Mouse (Mus musculus) heart, adult 2 months (tissue): ENCODE measurements around the gene Sdccag8.

ENCODE experiments used
- CTCF ChIP-seq: fragments of 200-600 bp; IDR thresholded peaks from 2 replicates; pipeline ENCODE4 v1.8.1; 2022; ENCODE audit warnings: antibody characterized with exemption, mild to moderate bottlenecking, moderate library complexity
- POLR2A ChIP-seq: fragments of 200-500 bp; IDR thresholded peaks from 2 replicates; pipeline ENCODE4 v1.6.1; 2011; ENCODE audit warnings: mild to moderate bottlenecking, low read depth, low read length, control low read depth; ENCODE audit not compliant: insufficient read depth

- TF ChIP-seq POLR2A: no peak
- no peak for TF ChIP-seq CTCF
Measured at GRCm38 (mm10) chr1:177002951-177003350, 188.5 kb downstream of the Sdccag8 start.
